Mouse (Mus musculus): ENCODE measurements around the gene Camk1d. TPM values are rescaled to one million over a fixed set of nuclear protein-coding genes. Genes with fewer than 3 reads are reported as not detected.

The Camk1d gene
- polyA plus RNA-seq, 1 experiment from 2014 or later: 11.3 TPM

DNA sequence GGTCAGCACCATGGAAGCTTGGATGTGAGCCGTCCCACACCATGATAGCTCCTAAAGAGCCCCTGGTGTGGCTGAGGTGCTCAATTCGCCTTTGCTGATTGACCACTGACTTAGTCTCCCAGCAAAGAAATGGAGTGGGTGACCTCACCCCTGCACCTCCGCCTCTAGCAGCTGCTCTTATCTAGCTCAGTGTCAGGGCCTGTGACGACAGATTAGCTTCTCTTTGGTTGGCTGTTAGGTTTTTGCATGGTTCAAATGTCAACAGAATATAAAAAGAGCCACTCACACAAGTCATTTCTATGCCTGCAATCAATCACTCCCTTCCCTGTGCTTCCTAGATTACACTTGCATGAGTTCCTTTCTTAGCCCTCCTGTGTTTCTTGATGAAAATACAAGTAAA, 89.9 kb downstream of the Camk1d start:
- no peaks in the 10 kb centered on the region for H3K36me3 ChIP-seq (ENCODE audit: control insufficient read depth, insufficient read depth, low read length)
- no peak overlapping the region for H3K4me3 ChIP-seq (replicated peaks; ENCODE audit: low read length)
- no peaks in the 10 kb centered on the region for H3K27me3 ChIP-seq (ENCODE audit: control insufficient read depth, insufficient read depth, low read length)
- H3K4me1 ChIP-seq (ENCODE audit: control insufficient read depth, insufficient read depth, low read length): no peaks in the 10 kb centered on the region
- 40% methylated on average over 4 of the region's 4 CpGs for WGBS
- H3K4me2 ChIP-seq (ENCODE audit: low read depth, low read length): no peak overlapping the region
- no peak overlapping the region for H3K27ac ChIP-seq (ENCODE audit: low read length)
- no peak overlapping the region for H3K9ac ChIP-seq (ENCODE audit: low read length)
- H3K9me3 ChIP-seq (replicated peaks; ENCODE audit: control insufficient read depth, low read length): no peaks in the 10 kb centered on the region
- no peak for ATAC-seq (ENCODE audit: insufficient read depth, low FRiP score)

- Histone ChIP-seq H3K9me3 (replicated peaks; ENCODE audit: control insufficient read depth, low read length) (no peaks in the 10 kb centered on the region), H3K4me2 (ENCODE audit: low read depth, low read length) (no peak overlapping the region)
- no peak for ATAC-seq (ENCODE audit: insufficient read depth, low FRiP score)
These were observed 95.9 kb downstream of the Camk1d start for GRCm38 (mm10) chr2:5618361-5618896.

DNA sequence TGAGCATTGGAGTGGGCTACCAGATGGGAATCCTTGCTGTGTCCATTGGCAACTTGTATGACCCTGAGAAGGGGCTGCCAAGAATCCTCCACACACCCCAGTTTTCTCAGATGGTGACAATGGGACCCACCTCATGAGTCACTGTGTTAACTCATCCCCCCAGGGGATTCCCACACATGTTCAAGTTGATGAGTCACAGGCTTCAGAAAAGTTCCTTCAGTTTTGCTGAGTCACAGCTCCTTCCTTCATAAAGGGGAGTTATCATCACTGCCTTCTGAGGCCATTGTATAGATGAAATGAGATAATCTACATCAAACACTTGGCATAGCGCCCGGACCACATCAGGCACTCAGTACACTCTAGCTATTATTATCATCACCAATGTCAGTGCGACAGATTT, 99.4 kb downstream of the Camk1d start:
- Histone ChIP-seq H3K4me3 (replicated peaks; ENCODE audit: low read length) (no peak overlapping the region), H3K9me3 (replicated peaks; ENCODE audit: control insufficient read depth, low read length) (no peaks in the 10 kb centered on the region), H3K4me1 (ENCODE audit: control insufficient read depth, insufficient read depth, low read length) (peaks cover 37% of the 10 kb centered on the region), H3K27me3 (ENCODE audit: control insufficient read depth, insufficient read depth, low read length) (no peaks in the 10 kb centered on the region), H3K4me2 (ENCODE audit: low read depth, low read length) (no peak overlapping the region), H3K9ac (ENCODE audit: low read length) (no peak overlapping the region), H3K36me3 (ENCODE audit: control insufficient read depth, insufficient read depth, low read length) (no peaks in the 10 kb centered on the region), H3K27ac (ENCODE audit: low read length) (peak overlapping the region; percentile 88)
- 55% methylated on average over 3 of the region's 3 CpGs for WGBS
- ATAC-seq (ENCODE audit: insufficient read depth, low FRiP score): no peak

More at GRCm38 (mm10) chr2:5618361-5618896, 95.9 kb downstream of the Camk1d start:
- H3K36me3 ChIP-seq (ENCODE audit: control insufficient read depth, insufficient read depth, low read length): no peaks in the 10 kb centered on the region
- H3K4me1 ChIP-seq (ENCODE audit: control insufficient read depth, insufficient read depth, low read length): peaks cover 17% of the 10 kb centered on the region
- no peak overlapping the region for H3K27ac ChIP-seq (ENCODE audit: low read length)
- no peak overlapping the region for H3K4me3 ChIP-seq (replicated peaks; ENCODE audit: low read length)
- WGBS: 80% methylated on average over 8 of the region's 8 CpGs
- H3K9ac ChIP-seq (ENCODE audit: low read length): no peak overlapping the region
- no peaks in the 10 kb centered on the region for H3K27me3 ChIP-seq (ENCODE audit: control insufficient read depth, insufficient read depth, low read length)

- H3K9me3 ChIP-seq (replicated peaks; ENCODE audit: control insufficient read depth, low read length): no peaks in the 10 kb centered on the region
- 50% methylated on average over 2 of the region's 2 CpGs for WGBS
- no peaks in the 10 kb centered on the region for H3K27me3 ChIP-seq (ENCODE audit: control insufficient read depth, insufficient read depth, low read length)
- H3K36me3 ChIP-seq (ENCODE audit: control insufficient read depth, insufficient read depth, low read length): no peaks in the 10 kb centered on the region
- peaks cover 37% of the 10 kb centered on the region for H3K4me1 ChIP-seq (ENCODE audit: control insufficient read depth, insufficient read depth, low read length)
- no peak overlapping the region for H3K4me2 ChIP-seq (ENCODE audit: low read depth, low read length)
- H3K27ac ChIP-seq (ENCODE audit: low read length): peak overlapping the region; percentile 88
- peak; percentile 15; the same call in 1 of the 2 replicates for ATAC-seq (ENCODE audit: insufficient read depth, low FRiP score)
- peak overlapping the region; percentile 59; the same call in 1 of the 2 replicates for H3K9ac ChIP-seq (ENCODE audit: low read length)
- no peak overlapping the region for H3K4me3 ChIP-seq (replicated peaks; ENCODE audit: low read length)
These were observed 100.0 kb downstream of the Camk1d start for GRCm38 (mm10) chr2:5614308-5614705.

GRCm38 (mm10) chr2:5613651-5614307, 100.5 kb downstream of the Camk1d start:
- no peaks in the 10 kb centered on the region for H3K9me3 ChIP-seq (replicated peaks; ENCODE audit: control insufficient read depth, low read length)
- peak; percentile 79 for ATAC-seq (ENCODE audit: insufficient read depth, low FRiP score)
- 35% methylated on average over 12 of the region's 12 CpGs for WGBS
- no peaks in the 10 kb centered on the region for H3K27me3 ChIP-seq (ENCODE audit: control insufficient read depth, insufficient read depth, low read length)
- H3K4me1 ChIP-seq (ENCODE audit: control insufficient read depth, insufficient read depth, low read length): peaks cover 37% of the 10 kb centered on the region
- no peaks in the 10 kb centered on the region for H3K36me3 ChIP-seq (ENCODE audit: control insufficient read depth, insufficient read depth, low read length)
- peak overlapping the region; percentile 59 for H3K9ac ChIP-seq (ENCODE audit: low read length)
- H3K27ac ChIP-seq (ENCODE audit: low read length): peak overlapping the region; percentile 88
- no peak overlapping the region; the same call in 1 of the 2 replicates for H3K4me2 ChIP-seq (ENCODE audit: low read depth, low read length)
- no peak overlapping the region for H3K4me3 ChIP-seq (replicated peaks; ENCODE audit: low read length)

DNA sequence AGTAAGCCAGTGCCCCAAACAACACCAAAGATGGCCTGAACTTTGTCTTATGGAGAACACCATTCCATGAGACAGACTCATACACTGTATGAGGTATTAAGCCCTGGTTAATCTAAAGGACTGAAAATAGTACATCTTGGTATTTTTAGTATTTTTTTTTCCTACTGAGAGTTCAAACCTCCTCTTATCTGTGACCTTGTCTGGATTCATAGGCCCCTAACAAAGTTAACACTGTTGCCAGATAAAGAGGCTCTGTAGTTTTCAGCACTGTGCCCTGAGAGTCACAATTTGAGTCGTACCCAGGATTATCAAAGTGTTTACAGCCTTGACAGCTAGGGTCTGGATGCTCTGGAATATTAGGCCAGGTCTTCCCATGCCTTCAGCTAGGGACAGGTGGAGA, 102.7 kb downstream of the Camk1d start:
- H3K9ac ChIP-seq (ENCODE audit: low read length): no peak overlapping the region
- no peaks in the 10 kb centered on the region for H3K27me3 ChIP-seq (ENCODE audit: control insufficient read depth, insufficient read depth, low read length)
- H3K4me3 ChIP-seq (replicated peaks; ENCODE audit: low read length): no peak overlapping the region
- H3K27ac ChIP-seq (ENCODE audit: low read length): no peak overlapping the region
- H3K4me2 ChIP-seq (ENCODE audit: low read depth, low read length): no peak overlapping the region
- no peaks in the 10 kb centered on the region for H3K9me3 ChIP-seq (replicated peaks; ENCODE audit: control insufficient read depth, low read length)
- no peaks in the 10 kb centered on the region for H3K36me3 ChIP-seq (ENCODE audit: control insufficient read depth, insufficient read depth, low read length)
- 29% methylated on average over 1 of the region's 1 CpGs for WGBS
- no peak for ATAC-seq (ENCODE audit: insufficient read depth, low FRiP score)
- peaks cover 43% of the 10 kb centered on the region for H3K4me1 ChIP-seq (ENCODE audit: control insufficient read depth, insufficient read depth, low read length)

GRCm38 (mm10) chr2:5610521-5610920, 103.8 kb downstream of the Camk1d start:
- no peak overlapping the region for H3K4me2 ChIP-seq (ENCODE audit: low read depth, low read length)
- H3K27ac ChIP-seq (ENCODE audit: low read length): no peak overlapping the region
- H3K4me1 ChIP-seq (ENCODE audit: control insufficient read depth, insufficient read depth, low read length): peaks cover 44% of the 10 kb centered on the region
- no peak overlapping the region for H3K9ac ChIP-seq (ENCODE audit: low read length)
- no peak overlapping the region for H3K4me3 ChIP-seq (replicated peaks; ENCODE audit: low read length)
- no peaks in the 10 kb centered on the region for H3K27me3 ChIP-seq (ENCODE audit: control insufficient read depth, insufficient read depth, low read length)
- 61% methylated on average over 4 of the region's 4 CpGs for WGBS
- no peak for ATAC-seq (ENCODE audit: insufficient read depth, low FRiP score)
- H3K9me3 ChIP-seq (replicated peaks; ENCODE audit: control insufficient read depth, low read length): no peaks in the 10 kb centered on the region
- no peaks in the 10 kb centered on the region for H3K36me3 ChIP-seq (ENCODE audit: control insufficient read depth, insufficient read depth, low read length)

GRCm38 (mm10) chr2:5607920-5608841, 106.1 kb downstream of the Camk1d start:
- Histone ChIP-seq H3K27ac (ENCODE audit: low read length) (no peak overlapping the region), H3K36me3 (ENCODE audit: control insufficient read depth, insufficient read depth, low read length) (no peaks in the 10 kb centered on the region), H3K4me3 (replicated peaks; ENCODE audit: low read length) (no peak overlapping the region), H3K4me1 (ENCODE audit: control insufficient read depth, insufficient read depth, low read length) (peaks cover 27% of the 10 kb centered on the region), H3K4me2 (ENCODE audit: low read depth, low read length) (no peak overlapping the region), H3K9ac (ENCODE audit: low read length) (no peak overlapping the region), H3K27me3 (ENCODE audit: control insufficient read depth, insufficient read depth, low read length) (no peaks in the 10 kb centered on the region), H3K9me3 (replicated peaks; ENCODE audit: control insufficient read depth, low read length) (no peaks in the 10 kb centered on the region)
- 77% methylated on average over 11 of the region's 11 CpGs for WGBS
- no peak for ATAC-seq (ENCODE audit: insufficient read depth, low FRiP score)

- no peak overlapping the region for H3K4me3 ChIP-seq (replicated peaks; ENCODE audit: low read length)
- no peaks in the 10 kb centered on the region for H3K9me3 ChIP-seq (replicated peaks; ENCODE audit: control insufficient read depth, low read length)
- H3K9ac ChIP-seq (ENCODE audit: low read length): no peak overlapping the region
- H3K27ac ChIP-seq (ENCODE audit: low read length): no peak overlapping the region
- 72% methylated on average over 3 of the region's 3 CpGs for WGBS
- peaks cover 29% of the 10 kb centered on the region for H3K4me1 ChIP-seq (ENCODE audit: control insufficient read depth, insufficient read depth, low read length)
- no peak for ATAC-seq (ENCODE audit: insufficient read depth, low FRiP score)
- H3K27me3 ChIP-seq (ENCODE audit: control insufficient read depth, insufficient read depth, low read length): no peaks in the 10 kb centered on the region
- no peaks in the 10 kb centered on the region for H3K36me3 ChIP-seq (ENCODE audit: control insufficient read depth, insufficient read depth, low read length)
- no peak overlapping the region for H3K4me2 ChIP-seq (ENCODE audit: low read depth, low read length)
These were observed 108.5 kb downstream of the Camk1d start for GRCm38 (mm10) chr2:5605849-5606248.

All from stomach, embryonic 16.5 days (tissue).